Mouse (Mus musculus) adipocyte (in vitro differentiated cells): Measurements from ENCODE around the gene Igdcc4.
"Not testable (repeated sequence)": the region's sequence is repeated elsewhere in the genome, so short reads cannot be mapped to it uniquely, and the experiment has no call there.

ENCODE experiments used
- DNase-seq: peaks from one replicate; pipeline ENCODE4 v3.0.0-alpha.2; 2016; ENCODE audit warnings: low spot score

Gene Igdcc4

DNA sequence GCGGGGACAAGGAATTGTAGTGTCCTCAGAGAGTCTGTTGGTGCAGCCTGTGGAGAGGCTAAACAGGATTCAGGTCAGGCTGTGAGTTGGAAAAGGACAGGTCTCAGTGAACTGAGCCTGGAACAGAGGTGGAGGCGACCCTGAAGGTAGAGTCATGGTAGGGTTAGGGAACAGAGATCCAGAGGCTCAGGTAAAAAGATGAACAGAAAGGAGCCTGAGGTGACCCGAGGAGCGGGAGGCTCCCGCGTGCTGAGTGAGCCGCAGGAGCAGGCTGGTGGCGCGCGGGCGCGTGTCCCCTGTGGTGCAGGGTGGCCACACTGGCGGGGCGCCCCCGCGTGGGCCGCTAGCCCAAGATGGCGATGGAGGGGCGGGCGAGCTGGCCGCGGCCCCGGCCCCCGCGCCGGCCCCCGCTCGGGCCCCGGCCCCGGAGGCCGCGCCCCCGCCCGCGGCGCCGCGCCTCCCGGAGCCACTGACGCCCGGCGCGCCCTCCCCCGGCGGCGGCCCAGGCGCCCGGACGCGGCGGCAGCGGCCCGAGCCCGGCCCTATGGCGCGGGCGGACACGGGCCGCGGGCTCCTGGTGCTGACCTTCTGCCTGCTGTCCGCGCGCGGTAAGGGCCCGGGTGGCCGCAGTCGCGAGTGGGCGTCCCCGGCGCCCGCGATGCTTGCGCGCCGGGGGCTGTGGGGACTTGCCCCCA, at the start of gene Igdcc4:
Igdcc4 (plus strand) TSS at position 496 of the 695 bp plus-strand sequence.
- no peak for DNase-seq

DNA sequence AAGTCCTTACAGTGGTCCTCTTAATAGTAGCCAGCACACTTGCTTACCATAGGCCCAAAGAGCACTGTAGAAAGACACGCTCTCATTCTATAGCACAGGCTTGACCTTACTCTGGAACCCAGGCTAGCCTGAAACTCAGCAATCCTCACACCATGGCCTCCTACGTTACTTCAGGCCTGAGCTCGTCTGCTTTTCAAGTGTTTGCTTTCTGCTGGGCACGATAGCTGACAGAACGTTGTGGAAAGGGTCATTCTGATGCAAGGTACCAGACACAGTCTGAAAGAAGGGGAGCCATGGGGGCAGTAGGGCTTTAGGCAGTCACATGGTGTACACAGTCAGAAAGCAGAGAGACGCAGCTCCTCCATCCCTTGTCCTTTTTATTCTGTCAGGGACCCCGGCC, 37.0 kb upstream of the Igdcc4 start:
- no peak for DNase-seq

DNA sequence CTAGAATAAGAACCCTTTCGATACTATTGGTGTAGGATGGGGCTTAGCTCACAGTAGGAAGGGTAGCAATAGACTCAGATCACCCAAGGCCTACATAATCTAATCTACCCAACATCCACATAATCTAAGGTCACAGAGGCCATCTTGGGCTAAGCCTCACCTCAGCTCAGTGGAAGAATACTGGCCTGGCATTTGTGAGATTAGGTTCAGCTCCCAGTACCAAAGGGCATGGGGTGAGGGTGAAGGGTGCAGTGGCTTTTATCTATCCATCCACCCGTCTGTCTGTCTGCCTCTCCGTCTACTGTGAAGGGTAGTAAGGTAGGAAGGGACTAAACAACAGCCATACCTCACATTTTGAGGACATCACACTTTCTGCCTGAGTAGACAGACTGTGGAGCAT, 30.7 kb upstream of the Igdcc4 start:
- DNase-seq: no peak

DNA sequence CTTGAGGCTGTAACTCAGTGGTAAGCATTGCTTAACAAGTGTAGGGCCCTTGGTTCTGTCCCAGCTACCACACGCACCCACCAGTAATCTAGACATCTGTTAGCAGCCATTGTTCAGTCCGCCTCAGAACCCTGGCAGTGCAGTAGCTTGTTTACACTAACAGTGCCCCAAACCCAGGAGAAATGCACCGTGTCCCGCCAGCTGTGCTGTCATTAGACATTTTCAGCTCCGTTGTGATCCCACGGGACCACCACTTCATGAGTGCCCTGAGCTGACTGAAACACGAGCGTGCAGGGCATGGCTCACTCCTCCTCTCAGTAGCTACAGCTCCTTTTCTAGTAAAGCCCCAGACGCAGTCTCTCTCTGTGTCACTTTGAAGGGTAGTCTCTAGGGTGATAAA, 27.7 kb upstream of the Igdcc4 start:
- no peak for DNase-seq

DNA sequence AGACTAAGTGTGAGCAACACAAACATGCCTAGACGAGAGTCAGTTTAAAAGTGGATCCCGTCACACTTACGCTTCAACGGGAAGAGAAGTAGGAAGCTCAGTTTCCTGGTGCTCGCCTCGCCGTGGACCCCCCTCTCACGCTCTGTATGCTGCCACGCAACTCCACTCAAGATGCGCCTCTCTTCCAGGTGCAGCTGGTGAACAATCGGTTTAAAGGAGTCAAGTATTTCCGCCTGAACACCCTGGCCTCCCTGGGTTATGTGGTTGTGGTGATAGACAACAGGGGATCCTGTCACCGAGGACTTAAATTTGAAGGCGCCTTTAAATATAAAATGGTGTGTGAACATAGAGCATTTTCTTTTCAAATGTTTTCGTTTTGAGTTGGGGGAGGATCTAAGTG, 27.0 kb upstream of the Igdcc4 start:
- DNase-seq: no peak

DNA sequence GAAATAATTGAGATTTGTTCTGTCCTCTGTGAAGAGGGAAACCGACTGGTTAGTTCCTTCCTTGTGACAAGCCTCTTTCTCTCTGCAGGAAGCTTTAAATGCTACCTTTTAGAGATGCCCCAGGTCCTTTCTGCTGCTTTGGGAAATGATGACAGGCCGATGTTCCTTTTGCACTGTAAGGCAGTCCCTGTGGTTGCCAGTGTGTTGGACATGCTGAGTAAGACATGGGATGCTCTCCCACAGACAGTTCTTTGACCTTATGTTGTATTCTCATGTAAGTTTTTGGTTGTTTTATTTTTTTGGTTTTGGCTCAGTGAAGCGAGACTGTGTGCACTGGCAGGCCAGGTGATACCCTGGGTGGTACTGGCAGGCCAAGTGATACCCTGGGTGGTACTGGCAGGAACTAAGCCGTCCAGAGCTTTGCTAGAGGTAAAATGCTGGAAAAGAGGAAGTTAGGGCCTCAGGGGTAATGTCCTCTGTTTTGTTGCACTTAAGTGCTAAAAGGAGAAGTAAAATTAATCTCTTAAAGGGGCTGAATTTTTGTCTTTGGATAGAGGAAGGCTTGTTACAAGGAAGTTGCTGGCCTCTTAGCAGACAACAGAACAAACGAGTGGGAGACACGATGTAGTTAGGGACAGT, 26.3 kb upstream of the Igdcc4 start:
- DNase-seq: no peak

DNA sequence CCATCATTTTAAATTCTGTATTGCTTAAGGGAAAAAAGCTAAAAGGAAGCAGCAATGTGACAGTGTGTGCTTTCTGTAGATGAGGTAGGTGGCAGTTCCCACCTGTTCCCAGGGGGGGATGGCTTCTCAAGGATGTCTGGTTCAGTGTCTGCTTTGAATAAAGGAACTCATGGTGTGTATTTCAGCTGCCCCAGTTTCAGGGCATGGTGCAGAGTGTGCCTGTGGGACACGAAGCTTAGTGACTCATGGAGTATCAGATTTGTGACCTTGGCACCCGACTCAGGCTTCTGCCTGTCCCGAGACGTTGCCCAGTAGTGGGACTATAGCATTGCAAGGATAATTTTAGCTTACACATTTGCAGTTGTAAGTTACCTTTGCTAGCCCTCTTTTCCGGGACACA, 23.8 kb upstream of the Igdcc4 start:
- no peak for DNase-seq

DNA sequence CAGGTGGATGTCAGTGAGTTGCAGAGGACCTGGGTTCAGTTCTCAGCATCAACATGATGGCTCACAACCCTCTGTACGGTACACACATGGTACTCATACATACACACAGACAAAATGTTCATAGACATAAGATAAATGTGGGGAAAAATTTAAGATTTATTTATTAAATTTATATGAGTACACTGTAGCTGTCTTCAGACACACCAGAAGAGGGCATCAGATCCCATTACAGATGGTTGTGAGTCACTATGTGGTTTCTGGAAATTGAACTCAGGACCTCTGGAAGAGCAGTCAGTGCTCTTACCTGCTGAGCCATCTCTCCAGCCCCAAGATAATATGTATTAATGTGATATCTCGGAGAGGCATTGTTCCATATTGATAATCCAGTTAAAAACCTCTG, 21.1 kb upstream of the Igdcc4 start:
- not testable (repeated sequence) for DNase-seq

DNA sequence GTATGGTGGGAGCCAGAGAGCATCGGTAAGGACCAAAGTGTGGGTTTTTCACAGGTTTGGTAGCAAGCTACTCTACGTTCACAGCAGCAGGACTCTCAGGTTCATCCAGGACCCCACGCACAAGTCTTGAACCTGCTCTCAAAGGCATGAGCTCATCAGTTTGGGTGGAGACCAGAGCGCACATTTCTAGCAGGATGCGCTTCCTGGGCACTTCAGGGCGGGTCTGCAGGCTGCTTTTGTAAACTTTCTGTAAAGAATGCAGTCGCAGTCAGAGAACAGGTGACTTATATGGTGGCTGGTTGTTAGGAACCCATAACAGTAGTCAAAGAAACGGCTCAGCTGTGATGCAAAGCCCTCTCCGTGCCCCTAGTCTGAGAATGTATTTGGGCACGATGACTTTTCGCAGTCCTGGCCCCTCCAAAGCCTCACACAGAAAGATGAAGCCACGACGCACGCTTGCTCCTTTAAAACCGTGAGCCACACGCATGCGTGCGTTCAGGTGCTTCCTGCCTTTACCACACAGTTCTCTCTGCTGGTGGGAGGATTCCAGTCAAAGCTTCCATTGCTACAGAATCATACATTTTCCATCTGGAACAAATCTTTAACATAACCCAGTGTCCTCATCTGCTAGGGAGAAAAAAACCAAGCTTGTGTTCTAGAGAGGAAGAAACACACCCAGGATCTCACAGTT, 18.1 kb upstream of the Igdcc4 start:
- no peak for DNase-seq

DNA sequence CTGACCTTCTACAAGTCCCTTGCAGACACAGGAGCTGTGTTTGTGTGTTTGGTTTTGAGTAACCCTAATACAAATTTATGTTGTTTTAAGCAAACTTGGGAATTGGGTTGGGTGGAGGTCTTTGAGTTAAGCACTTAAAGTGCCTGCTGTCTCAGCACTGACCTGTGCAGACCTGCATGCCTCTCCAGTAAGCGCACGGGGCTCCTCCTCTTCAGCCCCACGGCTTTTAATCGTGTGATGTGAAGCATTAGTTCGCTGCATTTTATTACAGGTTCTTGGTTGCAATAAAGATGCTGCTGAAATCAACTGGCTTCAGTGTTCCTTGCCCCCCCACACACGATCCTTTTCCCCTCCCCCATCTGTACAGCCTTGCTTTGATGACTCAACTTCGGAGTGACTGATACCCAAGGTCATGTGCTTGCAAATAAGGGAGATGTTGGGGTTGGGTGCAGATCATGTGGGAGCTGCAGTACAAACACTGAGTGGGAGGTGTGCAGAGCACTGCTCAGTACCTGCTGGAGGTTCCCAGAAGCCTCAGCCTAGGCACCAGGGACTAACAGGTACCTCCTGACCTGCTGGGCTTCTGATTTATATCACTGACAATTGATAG, 17.0 kb upstream of the Igdcc4 start:
- no peak for DNase-seq

DNA sequence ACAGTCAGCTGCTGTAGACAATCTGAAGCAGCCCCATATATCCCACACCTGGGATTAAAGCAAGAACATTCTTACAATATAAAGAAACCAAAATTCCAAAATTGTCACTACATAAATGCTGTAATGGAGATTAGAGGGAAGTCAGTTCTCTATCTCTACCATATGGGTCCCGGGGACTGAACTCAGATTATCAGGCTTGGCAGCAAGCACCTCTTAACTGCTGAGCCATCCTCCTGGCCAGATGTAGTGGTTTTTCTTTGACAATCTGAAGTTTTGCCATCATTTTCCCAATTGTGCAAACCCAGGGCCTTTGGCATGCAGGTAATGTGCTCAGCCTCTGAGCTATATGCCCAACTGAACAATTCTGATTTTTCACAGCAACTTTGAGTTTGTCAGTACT, 16.0 kb upstream of the Igdcc4 start:
- no peak for DNase-seq

DNA sequence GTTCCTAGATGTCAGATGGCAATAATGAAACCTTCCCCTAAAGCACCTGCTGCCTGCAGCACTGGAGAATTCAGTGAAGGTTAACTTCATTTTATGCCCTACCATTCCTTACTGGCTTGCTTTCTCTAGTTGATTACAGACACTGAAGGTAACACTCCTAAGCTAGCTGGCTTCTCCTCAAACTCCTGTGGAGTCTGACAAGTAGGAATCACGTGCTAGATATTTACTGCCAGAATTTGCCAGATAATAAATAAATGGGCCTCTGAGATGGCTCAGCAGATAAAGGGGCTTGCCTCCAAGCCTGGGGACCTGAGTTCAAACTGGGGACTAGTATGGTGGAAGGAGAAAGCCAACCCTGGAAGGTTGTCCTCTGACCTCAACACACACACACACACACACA, 14.5 kb upstream of the Igdcc4 start:
- DNase-seq: no peak

DNA sequence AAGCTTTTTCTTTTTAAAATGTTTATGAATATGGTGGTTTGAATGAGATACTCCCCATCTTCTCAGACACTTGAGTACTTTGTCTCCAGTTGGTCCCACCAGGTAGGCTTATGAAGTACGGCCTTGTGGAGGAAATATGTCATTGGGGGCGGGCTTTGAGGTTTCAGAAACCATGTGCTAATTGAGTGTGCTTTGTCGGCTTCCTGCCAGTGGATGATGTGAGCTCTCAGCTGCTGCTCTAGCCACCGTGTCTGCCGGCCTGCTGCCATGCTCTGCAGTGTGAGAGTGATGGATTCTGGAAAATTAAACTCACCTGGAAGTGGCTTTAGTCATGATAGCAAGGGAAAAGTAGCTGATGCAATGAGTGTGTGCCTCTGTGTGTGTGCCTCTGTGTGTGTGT, 13.8 kb upstream of the Igdcc4 start:
- no peak for DNase-seq

DNA sequence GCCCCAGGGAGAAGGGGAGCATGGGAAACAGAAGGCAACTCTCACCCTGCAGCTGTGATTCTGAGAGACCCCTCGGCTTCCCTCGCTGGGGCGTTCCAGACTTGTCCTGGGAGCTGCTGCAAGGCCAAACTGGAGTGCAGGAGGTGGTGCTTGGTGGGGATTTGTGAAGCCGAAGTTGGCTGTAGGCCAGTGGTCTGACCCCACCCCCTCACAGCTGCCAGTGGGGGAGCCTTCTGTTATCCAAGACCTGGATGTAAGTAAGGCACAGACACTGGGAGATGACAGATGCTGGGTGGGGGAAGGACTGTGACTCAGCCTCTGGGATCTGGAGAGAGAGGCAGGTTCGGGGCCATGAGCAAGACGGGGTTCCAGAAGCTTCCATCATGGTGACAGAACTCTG, 7.0 kb upstream of the Igdcc4 start:
- no peak for DNase-seq

DNA sequence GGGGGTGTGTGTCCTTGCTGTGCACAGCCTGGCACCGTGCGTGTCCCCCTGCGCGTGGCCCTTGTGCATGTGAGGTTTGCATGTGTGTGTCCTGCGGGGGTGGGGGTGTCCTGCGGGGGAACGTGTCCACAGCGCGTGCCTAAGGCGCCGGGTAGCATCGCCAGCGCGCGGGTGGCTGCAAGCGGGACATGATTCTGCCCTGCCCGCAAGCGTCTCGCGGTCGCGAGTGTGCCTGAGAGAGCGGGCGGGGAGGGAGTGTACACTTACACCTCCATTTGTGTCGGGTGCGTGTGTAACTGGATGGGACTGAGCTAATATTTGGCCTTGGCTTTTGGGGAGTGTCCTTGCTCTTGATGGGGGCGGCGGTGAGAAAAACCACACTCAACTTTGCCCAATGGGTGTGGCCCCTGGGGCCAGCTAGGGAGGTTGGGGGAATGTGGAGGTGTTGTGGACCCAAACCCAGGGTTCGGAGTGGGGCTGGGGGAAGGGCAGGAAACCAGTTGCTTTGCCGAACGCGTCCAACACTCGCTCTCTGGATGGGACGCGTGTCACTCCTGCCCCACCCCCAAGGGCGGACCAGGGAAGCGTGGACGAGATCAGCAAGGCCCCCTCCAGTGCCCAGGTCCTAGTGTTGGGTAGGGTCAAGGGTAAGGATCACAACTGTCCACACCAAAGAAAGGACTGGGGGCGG, 545 bp downstream of the Igdcc4 start:
- DNase-seq: no peak

DNA sequence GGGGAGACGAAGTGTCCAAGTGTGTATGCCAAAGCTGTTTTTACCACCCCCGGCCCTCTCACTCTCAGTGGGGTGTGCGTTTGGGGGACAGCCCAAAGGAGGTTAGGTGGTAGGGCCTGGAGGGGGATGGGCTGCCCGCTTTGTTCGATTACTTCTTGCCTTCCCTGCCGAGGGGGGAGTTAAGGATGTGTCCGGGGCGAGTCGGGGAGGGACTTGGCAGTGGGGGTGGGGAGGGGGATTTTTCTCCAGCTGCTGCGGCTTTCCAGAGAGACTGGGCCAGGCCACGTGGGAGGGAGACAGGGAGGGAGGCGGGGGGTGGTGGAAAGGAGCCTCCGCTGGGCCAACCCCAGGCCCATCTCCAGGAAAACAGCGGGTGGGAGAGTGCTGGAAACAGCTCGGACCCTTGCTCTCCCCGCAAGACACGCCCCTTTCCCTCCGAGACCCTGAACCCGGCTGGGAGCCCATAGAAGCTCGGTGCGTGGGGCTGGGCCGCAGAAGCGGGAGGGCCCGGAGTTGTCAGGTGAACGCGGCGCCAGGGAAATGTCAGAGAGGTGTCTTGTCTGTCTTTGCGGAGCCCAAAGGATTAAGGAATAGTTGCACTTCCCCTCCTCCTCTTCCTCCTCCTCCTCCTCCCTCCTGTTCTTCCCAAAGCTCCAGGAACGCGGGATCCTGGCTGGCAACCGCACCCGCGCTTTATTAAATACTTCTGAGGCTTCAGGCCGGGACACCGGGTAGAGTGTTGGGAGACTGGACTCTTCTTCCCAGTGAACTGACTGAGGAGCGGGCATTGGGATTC, 1.3 kb downstream of the Igdcc4 start:
- DNase-seq: no peak

DNA sequence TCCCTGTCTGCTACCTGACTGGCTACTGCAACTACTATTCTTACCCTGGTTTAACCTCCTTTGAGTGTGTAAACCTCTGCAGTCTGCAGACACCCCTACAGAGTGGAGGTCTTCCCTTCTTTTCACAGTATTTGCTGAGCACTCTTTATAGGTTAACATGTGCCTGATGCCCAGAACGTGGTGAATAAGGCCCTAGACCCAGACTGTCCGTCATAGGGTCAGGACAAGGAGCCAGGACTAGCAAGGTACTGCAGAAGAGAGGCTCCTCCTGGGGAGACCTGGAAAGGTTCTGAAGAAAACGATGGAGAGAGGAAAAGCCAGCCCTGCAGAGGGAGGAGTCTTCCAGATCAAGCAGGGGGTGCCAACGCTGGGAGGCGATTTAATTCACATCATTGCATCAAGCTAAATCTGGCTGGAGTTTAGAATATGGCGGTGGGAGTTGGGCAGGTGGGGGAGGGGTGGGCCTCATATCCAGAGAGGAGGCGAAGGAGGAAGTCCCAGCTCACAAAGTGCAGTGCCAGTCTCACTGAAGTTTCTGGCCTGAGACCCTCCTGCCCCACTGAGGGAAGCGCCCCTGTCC, 2.0 kb downstream of the Igdcc4 start:
- no peak for DNase-seq

DNA sequence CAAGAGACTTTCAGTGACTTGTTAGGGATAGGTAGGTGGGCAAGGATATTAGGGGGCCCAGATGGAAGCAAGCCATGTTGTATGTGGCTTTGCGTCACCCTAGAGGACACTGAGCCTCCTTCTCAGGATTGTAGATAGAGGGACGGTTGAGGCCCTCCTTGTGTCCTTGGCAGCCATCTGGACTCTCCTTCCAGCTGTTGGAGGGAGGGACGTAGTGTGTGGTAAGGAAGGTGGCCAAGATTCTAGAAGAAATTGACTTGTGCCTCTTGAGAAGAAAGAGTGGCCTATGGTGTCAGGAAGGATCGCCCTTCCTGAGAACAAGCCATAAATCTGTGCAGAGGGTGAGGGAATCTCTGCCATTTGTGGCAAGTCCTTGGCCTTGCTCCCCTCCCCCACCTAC, 5.5 kb downstream of the Igdcc4 start:
- no peak for DNase-seq

DNA sequence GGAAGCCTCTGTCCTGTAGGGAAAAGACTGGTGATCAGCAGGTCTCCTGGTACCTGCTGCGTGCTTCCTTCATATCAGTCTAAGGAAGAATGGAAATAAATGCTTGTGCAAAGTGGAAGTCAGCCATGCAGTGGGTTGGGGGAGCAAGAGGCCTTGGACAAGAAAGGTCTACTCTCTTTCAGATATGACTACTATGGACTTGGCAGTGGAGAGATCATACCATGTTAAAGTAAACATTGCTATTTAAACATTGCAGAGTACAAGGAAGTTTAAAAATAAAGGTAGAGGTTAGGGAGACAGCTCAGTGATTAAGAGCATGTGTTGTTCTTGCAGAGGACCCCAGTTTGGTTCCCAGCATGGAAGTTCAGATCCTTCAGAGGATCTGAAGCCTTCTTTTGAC, 6.6 kb downstream of the Igdcc4 start:
- DNase-seq: no peak

DNA sequence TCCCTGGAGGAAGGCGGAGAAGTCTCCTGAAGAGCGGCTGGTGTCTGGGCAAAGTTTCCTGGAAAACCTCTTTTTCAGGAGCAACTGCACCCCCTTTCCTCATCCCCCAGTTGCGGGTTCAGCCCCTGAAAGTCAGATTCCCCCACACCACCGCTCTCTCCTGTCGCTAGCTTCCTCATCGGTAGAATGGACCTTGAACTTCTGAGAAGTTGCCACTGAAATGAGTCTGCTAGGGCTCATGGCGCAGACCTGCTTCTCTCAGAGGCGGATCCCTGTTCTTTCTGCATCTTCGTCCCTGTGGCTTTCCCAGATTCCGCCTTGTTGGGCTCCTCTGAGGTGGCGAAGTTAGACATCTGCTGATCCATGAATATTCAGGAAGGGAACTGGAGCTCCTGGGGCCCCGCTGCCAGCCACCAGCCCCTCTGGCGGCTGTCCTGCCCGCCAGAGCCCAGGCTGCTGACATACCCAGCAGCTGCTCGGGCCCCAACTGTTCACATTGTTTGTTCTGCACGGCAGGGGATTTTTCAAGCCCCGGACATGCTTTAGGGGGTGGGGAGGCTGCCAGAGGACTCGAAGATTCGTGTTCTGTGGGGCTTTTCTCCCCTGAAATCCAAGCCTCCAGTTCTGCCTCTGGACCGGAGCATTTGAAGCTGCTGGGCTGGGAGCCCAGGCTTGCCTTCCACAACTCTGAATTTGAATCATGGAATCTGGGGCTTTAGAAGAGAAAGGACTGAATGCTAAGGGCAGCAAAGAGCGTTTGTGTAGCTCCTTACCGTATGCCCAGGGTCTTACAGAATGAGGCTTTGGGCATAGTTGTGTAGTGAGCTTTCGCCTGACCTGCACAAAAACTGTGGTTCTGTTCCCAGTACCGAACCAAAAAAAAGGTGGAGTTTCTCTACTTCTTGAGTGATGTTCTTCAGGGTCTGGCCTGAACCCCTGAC, 8.1 kb downstream of the Igdcc4 start:
- no peak for DNase-seq
